Mouse (Mus musculus): Measurements from ENCODE around the gene Rfxap.

The Rfxap gene

DNA sequence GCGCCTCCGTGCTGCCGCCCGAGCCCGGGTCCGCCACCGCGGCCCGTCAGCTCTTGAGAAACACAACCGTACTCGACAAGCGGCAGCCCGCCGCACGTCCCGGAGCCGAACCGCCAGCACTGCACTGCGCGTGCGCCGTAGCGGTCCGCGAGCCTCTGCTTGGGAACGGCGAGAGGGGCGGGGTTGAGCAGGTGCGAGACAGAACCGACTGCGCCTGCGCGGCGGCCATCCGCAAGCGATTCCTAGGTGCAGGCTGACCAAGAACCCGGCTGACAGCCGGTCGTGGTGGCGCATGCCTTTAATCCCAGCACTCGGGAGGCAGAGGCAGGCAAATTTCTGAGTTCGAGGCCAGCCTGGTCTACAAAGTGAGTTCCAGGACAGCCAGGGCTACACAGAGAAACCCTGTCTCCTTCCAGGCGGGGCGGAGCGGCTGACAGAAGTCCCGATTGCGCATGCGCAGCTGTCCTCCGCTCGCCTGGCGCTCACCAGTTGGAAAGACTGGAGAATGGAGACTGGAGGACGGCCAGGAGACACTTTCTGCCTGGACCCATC, at the start of gene Rfxap:
Gene Rfxap (minus strand): TSS at position 126 of the 552 bp plus-strand sequence.
- DNase-seq: peak; percentile 97 to 99

DNA sequence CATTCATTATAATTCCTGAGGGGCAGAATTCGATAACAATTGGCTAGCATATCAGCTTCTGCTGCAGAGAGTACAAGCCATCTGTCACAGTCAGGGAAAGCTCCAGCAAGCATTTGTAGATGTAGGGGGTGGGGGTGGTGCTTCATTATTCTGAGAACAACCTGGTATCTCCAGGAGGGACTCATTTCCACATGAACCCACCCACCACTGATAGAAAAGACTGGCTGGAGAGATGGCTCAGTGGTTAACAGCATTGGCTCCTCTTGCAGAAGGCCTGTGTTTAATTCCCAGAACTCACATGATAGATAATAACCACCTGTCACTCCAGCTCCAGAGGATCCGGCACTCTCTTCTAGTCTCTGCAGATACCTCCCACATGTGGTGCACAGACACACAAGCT, 27.8 kb upstream of the Rfxap start:
- DNase-seq: no peak

DNA sequence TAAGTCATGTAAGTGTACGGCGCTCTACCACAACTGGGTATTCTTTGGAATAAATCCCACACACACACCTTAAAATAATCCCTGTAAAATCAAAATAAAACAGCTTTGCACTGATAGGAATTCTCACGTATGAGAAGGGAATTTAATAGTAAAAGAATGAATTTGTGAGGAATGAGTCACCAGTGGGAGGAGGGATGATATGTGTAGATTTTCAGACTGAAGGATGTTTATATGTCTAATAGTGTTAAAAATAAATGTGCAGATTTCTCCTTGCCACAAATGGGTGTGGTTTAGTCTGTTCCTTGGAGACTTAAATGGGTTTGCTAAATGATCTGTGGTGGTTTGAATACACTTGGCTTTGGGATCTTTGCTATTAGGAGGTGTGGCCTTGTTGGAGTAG, 24.9 kb upstream of the Rfxap start:
- DNase-seq: no peak

DNA sequence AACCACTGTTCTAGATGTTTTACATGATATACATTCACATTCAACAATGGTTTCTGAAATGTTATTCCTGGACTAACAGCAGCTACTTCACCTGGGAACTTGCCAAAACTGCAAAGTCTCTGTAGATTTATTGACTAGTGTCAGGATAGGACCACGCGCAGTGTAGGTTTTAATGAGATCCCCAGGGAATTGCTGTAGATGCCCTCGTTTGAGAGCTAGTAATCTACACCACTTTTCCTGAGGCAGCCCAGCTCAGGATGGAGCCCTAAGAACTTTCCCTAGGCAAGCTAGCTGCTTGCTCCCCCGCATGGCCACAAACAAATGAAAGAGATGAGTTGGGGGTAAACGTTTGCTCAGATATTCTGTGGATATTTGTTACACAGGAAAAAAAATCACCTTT, 14.9 kb upstream of the Rfxap start:
- no peak for DNase-seq

DNA sequence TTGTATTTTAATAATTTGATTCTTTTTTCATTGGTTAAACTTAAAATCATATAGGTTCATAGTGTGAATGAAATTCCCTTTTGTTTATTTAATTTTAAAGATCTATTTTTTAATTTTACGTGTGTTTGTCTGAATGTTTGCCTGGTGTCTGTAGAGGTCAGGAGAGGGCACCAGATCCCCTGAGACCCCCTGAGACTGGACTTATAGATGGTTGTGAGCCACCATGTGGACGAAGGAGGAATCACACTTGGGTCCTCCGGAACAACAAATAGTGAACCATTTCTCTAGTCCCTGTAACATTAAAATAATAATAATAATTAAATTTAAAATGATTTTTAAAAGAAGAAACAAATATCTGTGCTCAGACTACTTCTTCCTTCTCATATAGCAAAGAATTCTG, 7.7 kb upstream of the Rfxap start:
- DNase-seq: peak; percentile 33 to 72

DNA sequence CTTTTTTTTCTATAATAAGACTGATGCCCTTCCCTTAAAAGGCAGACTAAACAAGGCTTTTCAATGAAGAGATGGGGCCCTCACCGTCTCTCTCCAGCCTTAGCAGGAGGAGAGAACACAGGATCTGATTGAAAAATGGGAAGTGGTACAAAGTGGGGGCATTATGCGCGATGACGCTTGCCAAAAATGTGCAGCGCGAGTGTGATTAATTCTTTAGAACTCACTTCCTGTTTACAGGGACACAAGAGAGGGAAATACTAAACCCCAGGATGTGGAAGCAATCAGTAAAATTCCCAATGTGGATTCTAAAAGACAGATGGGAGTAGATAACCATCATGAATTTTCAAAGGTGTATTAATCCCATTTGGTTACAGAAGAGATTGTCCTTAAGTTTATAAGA, 7.0 kb upstream of the Rfxap start:
- DNase-seq: no peak

DNA sequence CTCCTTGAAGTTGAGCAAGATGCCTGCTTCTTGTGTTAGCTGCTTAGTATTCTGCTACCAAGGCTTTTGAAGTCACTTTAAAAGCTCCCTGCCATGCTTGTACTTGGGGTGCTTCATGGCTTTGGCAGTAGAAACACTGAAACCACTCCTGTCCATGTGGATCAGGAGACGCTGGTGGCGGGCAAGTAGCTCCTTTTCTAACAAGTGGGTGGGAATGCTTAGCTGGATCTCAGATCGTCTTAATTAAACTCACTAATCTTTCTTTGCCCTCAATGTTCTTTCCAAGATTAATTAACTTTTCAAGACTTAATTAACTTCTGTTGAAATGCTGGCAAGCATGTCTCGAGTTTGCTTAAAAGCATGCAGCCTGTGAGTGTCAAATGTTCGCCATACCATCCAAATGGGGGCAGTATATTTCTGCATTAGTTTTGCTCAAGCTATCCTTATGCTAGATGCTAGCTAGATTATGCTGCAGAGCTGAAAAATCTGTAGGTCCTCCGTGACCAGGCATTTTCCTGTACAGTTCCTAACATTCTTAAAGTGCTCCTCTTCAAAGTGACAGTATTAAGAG, 5.9 kb upstream of the Rfxap start:
- peak in 1 of 2 experiments; percentile 24 for DNase-seq

DNA sequence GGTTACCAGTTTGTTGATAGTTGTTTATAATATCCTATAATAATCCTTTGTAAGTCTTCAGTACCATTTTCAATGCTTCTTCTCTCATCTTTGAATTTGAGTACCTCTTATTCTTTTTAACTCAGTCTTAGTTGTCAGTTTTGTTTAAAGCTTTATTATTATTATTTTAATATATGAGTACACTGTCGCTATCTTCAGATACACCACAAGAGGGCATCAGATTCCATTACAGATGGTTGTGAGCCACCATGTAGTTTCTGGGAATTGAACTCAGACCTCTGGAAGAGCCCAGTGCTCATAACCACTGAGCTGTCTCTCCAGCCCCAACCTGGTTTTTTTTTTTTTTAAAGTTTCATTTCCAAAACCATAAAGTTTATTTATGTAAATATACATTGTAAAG, 4.0 kb upstream of the Rfxap start:
- no peak for DNase-seq

DNA sequence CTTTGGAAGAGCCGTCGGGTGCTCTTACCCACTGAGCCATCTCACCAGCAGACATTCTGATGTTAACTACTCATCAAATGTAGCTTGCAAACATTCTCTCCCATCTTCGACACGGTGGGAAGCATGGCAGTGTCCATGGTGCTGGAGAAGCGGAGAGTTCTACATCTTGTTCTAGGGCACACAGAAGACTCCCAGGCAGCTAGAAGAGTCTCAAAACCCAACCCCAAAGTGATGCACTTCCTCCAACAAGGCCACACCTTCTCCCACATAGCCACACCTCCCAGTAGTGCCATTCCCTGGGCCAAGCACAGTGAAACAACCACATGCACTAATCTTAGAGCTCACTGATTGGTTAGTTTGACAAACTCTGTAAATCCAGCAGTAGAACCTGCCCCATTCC, 1.5 kb upstream of the Rfxap start:
- no peak for DNase-seq

DNA sequence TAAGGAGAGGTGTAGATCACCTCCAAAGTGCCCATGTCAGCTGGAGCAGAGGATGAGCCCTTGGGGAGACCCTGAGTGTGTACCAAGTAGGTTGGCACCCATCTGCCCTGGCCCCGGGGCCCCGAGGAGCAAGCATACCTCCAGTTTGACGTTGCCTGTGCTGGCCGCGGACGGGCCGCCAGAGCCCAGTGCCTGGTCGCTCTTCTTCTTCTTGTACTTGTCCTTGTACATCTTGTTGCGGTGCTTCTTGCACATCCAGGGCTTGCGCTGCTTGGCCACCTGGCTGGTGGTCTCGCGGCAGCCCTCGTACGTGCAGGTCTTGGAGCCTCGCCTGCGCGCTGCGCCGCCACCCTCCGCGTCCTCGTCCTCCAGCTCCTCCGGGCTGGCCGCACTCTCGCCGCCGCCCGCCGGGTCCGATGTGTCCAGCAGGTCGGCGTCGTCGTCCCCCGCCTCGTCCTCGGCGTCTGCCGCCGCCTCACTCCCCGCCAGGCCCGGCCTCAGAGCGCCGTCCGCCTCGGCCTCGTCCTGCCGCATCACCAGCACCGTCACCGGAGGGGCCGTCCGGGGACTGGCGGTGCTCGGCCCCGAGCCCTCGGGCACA, 430 bp downstream of the Rfxap start:
- DNase-seq: peak; percentile 32 to 58

DNA sequence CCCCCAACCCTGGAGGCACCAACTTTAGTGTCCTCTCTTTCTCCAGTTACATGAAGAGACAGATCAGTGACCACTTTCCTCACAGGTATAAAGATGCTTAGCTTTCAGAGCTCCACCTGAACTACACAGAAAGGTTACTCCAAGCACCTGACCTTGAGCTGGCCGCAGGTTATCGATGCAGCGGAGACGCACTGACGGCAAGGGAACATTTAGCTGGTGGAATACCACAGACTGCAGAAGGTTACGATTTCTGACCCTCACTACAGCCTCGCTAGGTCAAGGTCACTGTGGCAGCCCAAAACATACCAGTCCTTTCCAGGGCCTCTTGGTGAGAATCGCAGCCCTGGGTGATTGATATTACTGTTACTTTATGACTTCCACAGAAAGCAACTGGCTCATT, 3.9 kb downstream of the Rfxap start:
- no peak for DNase-seq

DNA sequence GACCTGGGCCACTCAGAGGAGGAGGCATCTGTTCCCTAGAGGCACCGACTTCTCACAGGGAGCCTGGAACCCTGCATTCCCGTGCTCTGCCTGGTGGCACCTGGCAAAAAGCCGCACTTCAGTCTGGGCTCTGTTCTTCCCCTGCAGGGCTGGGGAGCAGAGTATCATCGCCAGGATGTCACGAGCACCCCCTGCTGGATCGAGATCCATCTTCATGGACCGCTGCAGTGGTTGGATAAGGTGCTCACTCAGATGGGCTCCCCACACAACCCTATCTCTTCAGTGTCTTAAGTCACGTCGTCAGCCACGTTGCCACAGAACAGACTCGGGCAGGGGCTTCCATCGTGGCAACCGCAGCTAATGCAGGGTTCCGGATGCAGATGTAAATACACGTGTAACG, 10.4 kb downstream of the Rfxap start:
- peak; percentile 52 to 79 for DNase-seq

DNA sequence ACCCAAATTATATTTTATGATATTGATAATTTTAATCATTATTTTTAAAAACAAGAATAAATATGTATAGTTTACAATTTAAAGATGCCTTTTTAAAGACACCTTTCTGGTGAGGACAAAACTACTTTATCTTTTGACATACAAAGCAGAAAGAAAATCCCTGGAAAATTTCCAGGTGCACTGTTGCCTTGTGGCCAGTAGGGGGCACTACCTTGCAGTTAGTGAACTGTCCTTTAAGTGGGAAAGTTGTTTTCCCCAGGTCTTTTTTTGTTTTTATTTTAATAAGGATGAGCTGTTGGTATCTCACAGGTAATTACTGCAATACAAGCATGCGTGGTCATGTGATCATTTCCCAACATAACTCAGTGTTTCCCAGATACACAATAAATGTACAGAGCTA, 11.8 kb downstream of the Rfxap start:
- DNase-seq: peak in 1 of 2 experiments; percentile 27

DNA sequence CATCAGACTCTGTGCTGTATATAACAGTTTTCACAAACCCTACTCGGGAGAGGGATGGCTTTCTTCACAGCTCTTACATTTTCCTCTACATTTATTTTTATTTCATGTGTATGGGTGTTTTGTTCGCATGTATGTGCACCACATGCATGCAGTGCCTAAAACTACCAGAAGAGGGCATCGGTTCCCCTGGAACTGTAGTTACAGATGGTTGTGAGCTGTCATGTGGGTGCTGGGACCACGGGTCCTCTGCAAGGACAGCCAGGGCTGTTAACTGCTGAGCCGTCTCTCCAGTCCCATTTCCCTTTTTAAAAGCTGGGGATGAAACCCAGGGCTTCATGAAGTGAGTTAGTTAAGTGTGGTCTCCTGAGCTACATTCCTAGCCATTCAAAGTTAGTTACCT, 12.2 kb downstream of the Rfxap start:
- no peak for DNase-seq

DNA sequence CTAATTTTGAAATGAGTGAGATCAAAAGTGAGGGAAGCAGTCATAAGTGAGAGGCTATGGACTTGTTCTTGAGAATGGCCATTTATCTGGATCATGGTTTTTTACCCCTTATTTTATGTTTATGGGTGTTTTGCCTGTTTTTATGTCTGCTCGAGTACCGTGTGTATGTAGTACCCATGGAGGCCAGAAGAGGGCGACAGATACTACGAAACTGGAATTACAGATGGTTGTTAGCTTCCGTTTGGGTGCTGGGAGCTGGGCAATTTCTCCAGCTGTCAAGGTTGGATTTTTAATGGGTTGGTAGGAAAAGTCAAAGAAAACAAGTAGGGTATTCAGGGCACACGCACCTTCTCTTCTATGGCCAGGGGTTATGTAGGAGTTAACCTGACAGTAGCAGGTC, 13.8 kb downstream of the Rfxap start:
- DNase-seq: no peak

DNA sequence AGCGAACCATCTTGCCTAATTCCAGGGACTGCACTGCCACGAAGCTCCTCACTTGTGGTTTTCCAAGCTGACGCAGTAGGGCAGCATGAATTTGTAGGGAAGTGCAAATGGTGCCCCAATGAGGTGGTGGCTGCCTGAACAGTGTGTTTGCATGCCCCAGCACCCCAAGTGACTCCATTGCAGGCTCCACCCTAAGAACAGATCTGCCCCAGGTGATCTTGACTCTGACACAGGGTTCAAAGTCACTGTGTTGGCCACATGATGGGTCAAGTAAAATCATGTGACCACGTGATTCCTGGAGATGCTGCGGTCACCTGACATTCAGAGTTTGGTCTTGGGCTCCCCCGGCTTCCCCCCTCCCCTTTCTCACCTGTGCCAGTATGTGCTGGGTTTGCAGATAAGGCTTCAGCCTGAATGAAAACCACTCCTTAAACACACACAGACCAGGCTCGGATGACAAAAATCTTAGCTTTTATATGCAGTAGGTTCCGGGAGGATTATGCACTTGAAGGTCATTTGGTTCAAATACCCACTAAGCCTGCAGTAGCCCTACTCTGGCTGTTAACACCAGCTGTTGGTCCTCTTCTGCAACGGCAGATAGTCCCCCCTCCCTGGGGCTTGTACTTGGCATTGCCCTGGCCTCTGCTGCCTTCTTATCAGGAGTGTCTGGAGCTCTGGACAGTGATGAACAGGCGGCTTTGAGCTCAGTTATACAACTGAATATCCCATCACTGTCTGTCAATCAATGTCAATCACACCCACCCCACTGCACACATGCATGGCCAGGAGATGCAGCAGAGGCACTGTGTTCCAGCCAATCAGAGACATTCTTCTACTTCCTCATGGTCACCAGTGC, 15.5 kb downstream of the Rfxap start:
- DNase-seq: no peak

DNA sequence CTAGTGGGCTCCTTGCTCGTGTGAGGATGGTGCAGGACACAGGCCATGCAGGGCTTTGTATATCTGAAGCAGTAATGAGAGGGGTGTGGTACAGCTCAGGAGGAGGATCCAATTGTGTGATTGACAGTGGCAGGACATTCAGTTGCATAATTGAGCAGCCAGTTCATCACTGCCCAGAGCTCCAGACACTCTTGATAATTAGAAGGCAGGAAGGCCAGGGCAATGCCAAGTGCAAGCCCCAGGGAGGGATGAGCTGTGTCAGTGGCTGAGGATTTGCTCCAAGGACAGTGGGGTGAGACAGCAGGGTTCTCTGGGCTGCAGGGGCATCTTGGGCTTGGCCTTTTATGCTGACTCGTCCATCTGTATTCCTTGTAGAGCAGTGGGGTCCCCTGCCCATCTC, 17.0 kb downstream of the Rfxap start:
- no peak for DNase-seq

DNA sequence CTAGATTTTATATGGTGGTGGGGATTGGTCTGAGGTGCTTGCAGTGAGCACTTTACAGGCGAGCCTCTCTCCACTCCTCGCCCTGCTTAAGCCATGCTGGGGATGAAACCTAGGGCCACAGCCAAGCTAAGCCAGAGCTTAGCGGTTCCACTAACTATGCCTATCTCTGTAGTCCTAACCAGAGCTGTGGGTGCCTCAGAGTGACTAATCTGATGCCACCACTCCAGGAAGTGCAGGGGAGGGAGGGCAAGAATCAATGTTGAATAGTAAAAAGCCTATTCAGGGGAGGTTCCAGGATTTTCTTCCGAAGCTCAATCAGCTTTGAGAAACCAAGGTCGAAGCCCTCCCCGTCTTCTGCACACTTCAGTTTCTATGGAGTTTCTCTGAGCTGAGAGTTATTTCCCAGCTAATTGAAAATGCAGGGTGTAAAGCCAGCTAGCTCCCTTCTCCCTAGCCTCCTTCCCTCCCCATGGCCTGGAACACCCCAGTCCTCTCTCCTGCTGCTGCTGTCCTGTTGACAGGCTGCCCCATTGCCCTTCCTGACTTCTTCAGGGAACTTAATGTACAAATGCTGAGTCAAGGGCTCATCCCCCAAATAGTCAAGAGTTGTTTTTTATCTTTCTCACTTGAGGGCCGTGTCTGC, 31.5 kb downstream of the Rfxap start:
- no peak for DNase-seq

DNA sequence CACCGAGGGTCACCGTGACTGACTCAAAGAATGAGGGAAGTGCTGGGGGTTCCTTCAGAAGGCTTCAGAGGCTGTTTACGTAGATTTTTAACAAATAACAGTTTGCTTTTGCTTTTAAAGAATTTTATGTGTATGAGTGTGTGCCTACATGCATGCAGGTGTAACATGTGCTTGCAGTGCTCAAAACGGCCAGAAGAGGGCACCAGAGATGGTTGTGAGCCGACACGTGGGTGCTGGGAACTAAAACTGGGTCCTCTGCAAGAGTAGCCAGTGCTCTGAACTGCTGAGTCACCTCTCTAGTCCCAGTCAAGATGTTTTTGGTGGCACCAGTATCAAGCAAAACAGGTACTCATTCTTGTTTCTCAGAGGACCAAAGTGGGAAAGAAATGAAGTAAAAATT, 34.0 kb downstream of the Rfxap start:
- no peak for DNase-seq

DNA sequence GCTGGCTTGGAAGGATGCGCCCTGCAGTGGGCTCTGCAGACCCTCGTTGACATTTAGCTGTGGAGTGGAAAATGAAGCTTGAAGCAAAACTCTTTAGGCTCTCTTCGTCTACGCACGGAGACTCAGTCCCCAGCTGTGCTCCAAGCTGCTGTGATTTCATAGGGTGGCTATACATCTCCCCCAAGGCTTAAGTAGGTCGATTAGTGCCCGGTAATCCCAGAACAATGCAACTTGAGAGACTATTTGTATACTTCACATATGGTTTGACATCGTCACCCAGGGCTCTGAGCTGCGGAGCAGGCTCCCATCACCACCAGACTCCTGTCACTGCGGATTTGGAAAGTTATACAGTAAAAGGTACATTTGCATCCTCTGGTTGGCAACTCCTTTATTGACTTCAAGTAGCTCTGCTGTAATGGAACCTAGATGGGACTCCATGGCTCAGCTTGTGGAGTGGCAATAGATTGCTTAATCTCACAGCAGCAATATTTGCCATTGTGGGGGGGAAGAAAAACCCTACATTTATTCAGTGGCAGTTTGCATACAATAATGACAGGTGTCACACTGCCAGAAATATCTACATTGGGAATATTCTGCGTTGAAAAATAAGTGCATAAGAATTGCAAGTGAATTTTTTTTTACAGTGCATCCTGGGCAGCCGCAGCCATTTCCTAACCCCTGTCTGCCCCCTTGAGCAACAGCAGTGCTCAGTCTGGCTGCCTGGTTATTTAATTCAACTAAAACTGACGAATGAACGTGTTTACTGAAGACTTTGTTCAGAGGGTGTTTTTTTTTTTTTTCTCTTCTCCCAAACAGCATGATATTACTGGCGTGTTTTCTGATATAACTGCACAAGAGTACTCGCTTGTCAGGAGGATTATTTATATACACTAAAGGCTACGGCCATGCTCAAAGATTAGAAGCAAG, 38.0 kb downstream of the Rfxap start:
- no peak for DNase-seq

DNA sequence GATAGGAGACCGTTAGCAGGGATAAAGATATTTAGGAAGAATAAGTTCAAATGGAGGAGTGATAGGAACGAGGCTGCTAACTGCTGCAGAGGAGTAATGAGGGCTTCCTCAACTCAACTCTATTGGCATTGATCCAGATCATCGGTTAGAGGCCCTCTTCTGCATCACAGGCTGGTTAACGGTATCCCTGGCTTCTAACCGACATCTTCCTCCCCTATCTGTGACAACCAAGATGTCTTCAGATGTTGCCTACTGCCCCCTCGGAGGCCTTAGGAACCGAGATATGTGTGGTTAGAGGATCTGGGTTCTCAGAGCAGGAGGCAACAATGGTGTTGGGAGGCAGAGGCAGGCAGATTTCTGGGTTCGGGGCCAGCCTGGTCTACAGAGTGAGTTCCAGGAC, 39.0 kb downstream of the Rfxap start:
- no peak for DNase-seq

DNA sequence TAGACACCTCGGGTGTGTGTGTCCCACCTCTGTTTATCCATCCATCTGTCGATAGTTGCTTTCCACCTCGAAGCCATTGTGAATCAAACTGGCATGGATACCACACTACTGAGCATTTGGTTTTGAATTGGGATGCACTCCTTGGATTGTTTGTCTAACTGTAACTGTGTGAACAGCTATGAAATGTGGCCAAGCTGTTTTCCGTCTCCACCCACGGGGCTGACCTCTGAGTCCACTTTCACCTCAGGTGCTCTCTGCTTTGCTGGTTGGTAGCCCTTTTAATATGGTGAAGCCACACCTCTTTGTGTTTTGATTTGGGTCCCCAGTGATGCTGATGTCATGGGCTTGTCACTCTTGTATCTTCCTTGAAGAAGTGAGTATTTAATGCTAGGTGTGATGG, 40.8 kb downstream of the Rfxap start:
- no peak for DNase-seq

All from kidney, postnatal 36 days (tissue).